Mouse (Mus musculus) bone marrow macrophage, adult 2 months (primary cell): ENCODE measurements around the gene Lrtm2.

Experiments
- CTCF ChIP-seq: IDR thresholded peaks from 2 replicates; pipeline ENCODE4 v1.5.1; 2012; ENCODE audit warnings: low read depth, mild to moderate bottlenecking, low read length, moderate library complexity
- POLR2A ChIP-seq: IDR thresholded peaks from 2 replicates; pipeline ENCODE4 v1.6.1; 2012; ENCODE audit warnings: mild to moderate bottlenecking, low read depth, low read length, borderline replicate concordance

DNA sequence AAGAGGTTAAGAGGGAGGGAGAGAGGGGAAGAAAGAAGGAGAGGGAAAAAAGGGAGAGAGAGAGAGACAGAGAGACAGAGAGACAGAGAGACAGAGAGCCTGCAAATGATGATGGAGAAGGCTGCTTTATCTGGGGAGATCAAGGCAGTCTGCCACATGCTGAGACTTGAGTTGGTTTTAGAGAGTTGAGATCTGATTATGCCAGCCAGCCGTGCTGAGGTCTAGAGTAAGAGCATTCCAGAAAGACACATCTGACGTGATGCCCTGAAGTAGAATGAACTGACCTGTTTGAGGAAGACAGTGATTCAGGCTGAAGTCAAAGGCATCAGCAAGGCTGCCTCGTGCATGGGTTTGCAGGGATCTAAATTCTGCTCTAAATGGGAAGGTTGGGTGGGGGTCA is 3.3 kb upstream of the Lrtm2 start:
- TF ChIP-seq POLR2A (no peak), CTCF (no peak)
